Mouse (Mus musculus) G1E (cell line): ENCODE results near the gene Habp2. TPM values are rescaled to one million over a fixed set of nuclear protein-coding genes. Genes with fewer than 3 reads are reported as not detected.

Experiments used
- ATAC-seq: 2 replicates; pipeline ENCODE4 v1.8.0; 2016; ENCODE audit warnings: mild to moderate bottlenecking; ENCODE audit not compliant: insufficient number of reproducible peaks, poor library complexity, low FRiP score, severe bottlenecking; ENCODE audit errors: extremely low read depth
- DNase-seq: peaks from one replicate; pipeline ENCODE4 v3.0.0; 2012; ENCODE audit warnings: low spot score
- H3K27me3 ChIP-seq: 2 replicates; pipeline ENCODE4 v1.6.1; 2012; ENCODE audit warnings: mild to moderate bottlenecking, low read length, inconsistent platforms; ENCODE audit not compliant: insufficient read depth
- H3K36me3 ChIP-seq: replicated peaks from 2 replicates; pipeline ENCODE3; 2012; ENCODE audit warnings: mild to moderate bottlenecking, inconsistent platforms
- H3K4me1 ChIP-seq: 2 replicates; pipeline ENCODE4 v1.6.1; 2012; ENCODE audit warnings: low read depth, low read length, inconsistent platforms, mixed read lengths; ENCODE audit not compliant: insufficient read depth
- H3K4me3 ChIP-seq: 2 replicates; pipeline ENCODE4 v1.5.1; 2012; ENCODE audit warnings: low read depth, mild to moderate bottlenecking, inconsistent platforms, low read length, moderate library complexity, mixed read lengths
- H3K9me3 ChIP-seq: replicated peaks from 2 replicates; pipeline ENCODE4 v1.6.1; 2012; ENCODE audit warnings: inconsistent platforms
- CTCF ChIP-seq: IDR thresholded peaks from 2 replicates; pipeline ENCODE4 v1.5.1; 2012; ENCODE audit warnings: low read depth, low read length, inconsistent platforms, mixed read lengths
- GATA1 ChIP-seq: IDR thresholded peaks from 2 replicates; pipeline ENCODE4 v1.6.1; 2012; ENCODE audit warnings: borderline replicate concordance, low read length, inconsistent platforms, mixed read lengths
- GATA2 ChIP-seq: IDR thresholded peaks from 2 replicates; pipeline ENCODE4 v1.6.1; 2012; ENCODE audit warnings: low read depth, low read length, inconsistent platforms, borderline replicate concordance
- POLR2AphosphoS5 ChIP-seq: IDR thresholded peaks from 2 replicates; pipeline ENCODE4 v1.6.1; 2012; ENCODE audit warnings: low read depth, low read length, inconsistent platforms; ENCODE audit not compliant: insufficient replicate concordance
- TAL1 ChIP-seq: conservative IDR thresholded peaks from 2 replicates; pipeline ENCODE4 v1.6.1; 2012; ENCODE audit warnings: low read depth, low read length, inconsistent platforms, mixed read lengths
- polyA plus RNA-seq: library from polyadenylated mRNA; stranded (reverse); fragments of >175 nt; gene quantifications from 2 replicates; pipeline ENCODE4 v1.2.3, GENCODE M21; 2012
- total RNA-seq, 2 experiments: library from RNA; stranded (forward) in 1 of 2; stranded (reverse) in 1 of 2; fragments of 200-1000 nt in 1 of 2; fragments of >200 nt in 1 of 2; fragmentation: Nextera tagmentation in 1 of 2; gene quantifications; 2 replicates each; pipeline ENCODE4 v1.2.3; 2014 to 2017

The Habp2 gene
- total and polyA plus RNA-seq, 3 experiments = 0.11 TPM; not detected in 2

- TF ChIP-seq POLR2AphosphoS5 (no peak), CTCF (no peak), GATA1 (no peak), GATA2 (no peak), TAL1 (no peak)
- H3K36me3 ChIP-seq = no peaks in the 10 kb centered on the region
- ATAC-seq = no peak
- no peaks in the 10 kb centered on the region for H3K4me1 ChIP-seq
- H3K4me3 ChIP-seq = no peak overlapping the region
- H3K27me3 ChIP-seq = no peaks in the 10 kb centered on the region; the same call in 1 of the 2 replicates
- no peak for DNase-seq
- H3K9me3 ChIP-seq = no peaks in the 10 kb centered on the region
Measured at GRCm38 (mm10) chr19:56316531-56316930, 29.6 kb downstream of the Habp2 start.

GRCm38 (mm10) chr19:56319219-56319618, 32.3 kb downstream of the Habp2 start:
- Histone ChIP-seq H3K4me3 (no peak overlapping the region), H3K4me1 (no peaks in the 10 kb centered on the region), H3K27me3 (no peaks in the 10 kb centered on the region), H3K36me3 (no peaks in the 10 kb centered on the region), H3K9me3 (no peaks in the 10 kb centered on the region)
- DNase-seq = no peak
- no peak for ATAC-seq
- TF ChIP-seq TAL1 = no peak
- no peak for TF ChIP-seq GATA1
- no peak for TF ChIP-seq POLR2AphosphoS5
- TF ChIP-seq GATA2 = no peak
- TF ChIP-seq CTCF = no peak

GRCm38 (mm10) chr19:56319629-56320028, 32.7 kb downstream of the Habp2 start:
- no peak for TF ChIP-seq GATA2
- TF ChIP-seq POLR2AphosphoS5 = no peak
- no peak for TF ChIP-seq GATA1
- TF ChIP-seq TAL1 = no peak
- TF ChIP-seq CTCF = no peak
- no peak overlapping the region for H3K4me3 ChIP-seq
- no peaks in the 10 kb centered on the region for H3K9me3 ChIP-seq
- no peaks in the 10 kb centered on the region for H3K4me1 ChIP-seq
- ATAC-seq (no peak), DNase-seq (no peak)
- H3K36me3 ChIP-seq = no peaks in the 10 kb centered on the region
- no peaks in the 10 kb centered on the region for H3K27me3 ChIP-seq

- DNase-seq (no peak), ATAC-seq (no peak)
- H3K36me3 ChIP-seq = no peaks in the 10 kb centered on the region
- no peaks in the 10 kb centered on the region for H3K9me3 ChIP-seq
- TF ChIP-seq GATA1 = no peak
- no peak for TF ChIP-seq GATA2
- TF ChIP-seq POLR2AphosphoS5 = no peak
- TF ChIP-seq CTCF = no peak
- no peak for TF ChIP-seq TAL1
- no peaks in the 10 kb centered on the region for H3K27me3 ChIP-seq
- H3K4me1 ChIP-seq = no peaks in the 10 kb centered on the region
- no peak overlapping the region for H3K4me3 ChIP-seq
Measured at GRCm38 (mm10) chr19:56320186-56320860, 33.4 kb downstream of the Habp2 start.

GRCm38 (mm10) chr19:56321303-56321920, 34.5 kb downstream of the Habp2 start:
- Histone ChIP-seq H3K27me3 (no peaks in the 10 kb centered on the region; the same call in 1 of the 2 replicates), H3K36me3 (no peaks in the 10 kb centered on the region), H3K4me3 (no peak overlapping the region), H3K9me3 (no peaks in the 10 kb centered on the region), H3K4me1 (no peaks in the 10 kb centered on the region)
- no peak for DNase-seq
- no peak for ATAC-seq
- TF ChIP-seq TAL1 (no peak), POLR2AphosphoS5 (no peak), CTCF (no peak), GATA1 (no peak), GATA2 (no peak)

GRCm38 (mm10) chr19:56325676-56326075, 38.7 kb downstream of the Habp2 start:
- no peak for DNase-seq
- Histone ChIP-seq H3K36me3 (no peaks in the 10 kb centered on the region), H3K27me3 (no peaks in the 10 kb centered on the region; the same call in 1 of the 2 replicates), H3K4me3 (no peak overlapping the region), H3K9me3 (no peaks in the 10 kb centered on the region), H3K4me1 (no peaks in the 10 kb centered on the region)
- no peak for ATAC-seq
- TF ChIP-seq GATA1 (no peak), CTCF (no peak), TAL1 (no peak), POLR2AphosphoS5 (no peak), GATA2 (no peak)
